Comparison of ENCODE assay signal across 18 mouse cellular contexts in the genomic region with DNA sequence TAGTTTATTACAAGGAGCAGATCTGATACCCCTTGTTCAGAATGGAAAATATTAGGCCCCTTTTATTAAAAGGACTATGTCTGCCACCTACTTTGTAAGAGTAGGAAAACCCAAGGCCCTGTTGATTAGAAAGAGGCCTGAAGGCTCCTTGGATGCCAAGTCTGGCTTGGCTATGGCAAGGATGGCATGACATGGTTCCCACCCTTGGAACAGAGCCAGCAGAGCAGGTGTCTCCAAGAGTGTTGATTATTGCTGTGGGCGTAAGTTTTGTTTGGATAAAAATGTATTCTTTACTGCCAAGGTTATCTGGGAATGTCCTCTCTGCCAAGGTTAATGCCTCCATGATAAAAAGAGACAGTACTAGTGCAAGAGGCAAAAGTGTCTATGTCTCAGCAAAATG.
A peak's percentile ranks its signal among the peaks of the same experiment; 100 is the strongest.
DNase-seq lines count a peak whose midpoint lies in the region; ATAC-seq lines count a peak whose summit lies in the region.
"Had no signal": no experiment of that assay in that cellular context is flagged by ENCODE, and none has a peak within 500 bp of the region (broad histone marks: within the 10 kb centered on the region; RNA-seq: fewer than 3 reads in every experiment).

No protein-coding gene starts in this region.

- no peaks in the 10 kb centered on the region for H3K9me3 ChIP-seq in forebrain, embryonic 14.5 days (replicated peaks; ENCODE audit: control insufficient read depth, low read length)
- H3K9me3 ChIP-seq in forebrain, embryonic 16.5 days (ENCODE audit: control insufficient read depth, low read length): no peaks in the 10 kb centered on the region; the same call in 1 of the 2 replicates
- H3K9me3 ChIP-seq: forebrain, embryonic 15.5 days; heart, embryonic 10.5 days; liver, embryonic 13.5 days; midbrain, embryonic 10.5 days had no signal

- no peak overlapping the region for H3K27ac ChIP-seq in forebrain, embryonic 14.5 days (ENCODE audit: low read depth, low read length)
- H3K27ac ChIP-seq in forebrain, embryonic 16.5 days (ENCODE audit: low read length): no peak overlapping the region
- H3K27ac ChIP-seq: forebrain, embryonic 15.5 days; heart, embryonic 10.5 days; left cerebral cortex, adult 2 months; liver, embryonic 13.5 days; macrophage; midbrain, embryonic 10.5 days had no signal

- DNase-seq in forebrain, embryonic 14.5 days (ENCODE audit: low spot score): peak; percentile 1
- DNase-seq in ovary, adult 18-20 months (ENCODE audit: low spot score): peak; percentile 11
- DNase-seq in ovary, postnatal 10 days (ENCODE audit: low spot score): no peak
- DNase-seq in cerebellum, adult 9-11 months: peak; percentile 5
- peak; percentile 29 for DNase-seq in testis, postnatal 14 days (ENCODE audit: low spot score)
- DNase-seq in adrenal gland, adult 8-10 months: no peak
- no peak for DNase-seq in right cerebral cortex, postnatal 25 days
- DNase-seq: kidney, adult 8-10 months; kidney, postnatal 36 days; liver, embryonic 13.5 days; lung, embryonic 14.5 days had no signal

- no peak overlapping the region for H3K4me3 ChIP-seq in forebrain, embryonic 14.5 days (ENCODE audit: low read depth, low read length)
- no peak overlapping the region for H3K4me3 ChIP-seq in forebrain, embryonic 16.5 days (replicated peaks; ENCODE audit: low read length)
- H3K4me3 ChIP-seq: forebrain, embryonic 15.5 days; heart, embryonic 10.5 days; left cerebral cortex, adult 2 months; liver, embryonic 13.5 days; midbrain, embryonic 10.5 days had no signal

- no peaks in the 10 kb centered on the region for H3K27me3 ChIP-seq in forebrain, embryonic 14.5 days (replicated peaks; ENCODE audit: control insufficient read depth, insufficient read depth, low read length)
- no peaks in the 10 kb centered on the region for H3K27me3 ChIP-seq in forebrain, embryonic 16.5 days (replicated peaks; ENCODE audit: control insufficient read depth, insufficient read depth, low read length)
- H3K27me3 ChIP-seq: forebrain, embryonic 15.5 days; liver, embryonic 13.5 days had no signal

- WGBS in forebrain, embryonic 14.5 days: 69% methylated on average over 1 of the region's 1 CpGs
- WGBS in forebrain, embryonic 16.5 days: 53% methylated on average over 1 of the region's 1 CpGs

- no peak overlapping the region for H3K4me2 ChIP-seq in forebrain, embryonic 14.5 days (ENCODE audit: low read length)
- H3K4me2 ChIP-seq in forebrain, embryonic 16.5 days (ENCODE audit: low read length): no peak overlapping the region
- H3K4me2 ChIP-seq: forebrain, embryonic 15.5 days; liver, embryonic 13.5 days; lung, embryonic 14.5 days had no signal

- no peak for ATAC-seq in forebrain, embryonic 14.5 days
- ATAC-seq in forebrain, embryonic 16.5 days: no peak
- ATAC-seq: forebrain, embryonic 15.5 days; inflammation-experienced regulatory T-cells, adult 6 months had no signal

- H3K9ac ChIP-seq in forebrain, embryonic 14.5 days (ENCODE audit: low read length): no peak overlapping the region
- no peak overlapping the region for H3K9ac ChIP-seq in forebrain, embryonic 16.5 days (replicated peaks; ENCODE audit: low read depth, low read length)
- H3K9ac ChIP-seq: forebrain, embryonic 15.5 days; liver, embryonic 13.5 days; lung, embryonic 14.5 days had no signal

- H3K36me3 ChIP-seq in forebrain, embryonic 14.5 days (ENCODE audit: control insufficient read depth, insufficient read depth, low read length): no peaks in the 10 kb centered on the region
- H3K36me3 ChIP-seq in forebrain, embryonic 16.5 days (ENCODE audit: control insufficient read depth, insufficient read depth): no peaks in the 10 kb centered on the region
- H3K36me3 ChIP-seq: liver, embryonic 13.5 days had no signal

- H3K4me1 ChIP-seq in forebrain, embryonic 14.5 days (ENCODE audit: control insufficient read depth, insufficient read depth, low read length): no peaks in the 10 kb centered on the region
- H3K4me1 ChIP-seq in forebrain, embryonic 16.5 days (replicated peaks; ENCODE audit: control insufficient read depth, insufficient read depth, low read length): no peaks in the 10 kb centered on the region
- H3K4me1 ChIP-seq: forebrain, embryonic 15.5 days; heart, embryonic 10.5 days; liver, embryonic 13.5 days; midbrain, embryonic 10.5 days had no signal

Comparison
In these comparisons a context has a peak if more than half of its experiments do, and no peak if none do; other contexts are left out.
1. DNase-seq: peak in forebrain, embryonic 14.5 days (single experiment), ovary, adult 18-20 months (single experiment), cerebellum, adult 9-11 months (single experiment) and testis, postnatal 14 days (single experiment); none in ovary, postnatal 10 days (single experiment), adrenal gland, adult 8-10 months (single experiment) and right cerebral cortex, postnatal 25 days (single experiment).